Mouse (Mus musculus) embryo, embryonic 10.5 days (tissue): ENCODE measurements around the gene Sec16a.
A peak's percentile ranks its signal among the peaks of the same experiment; 100 is the strongest.

Experiments
- DNase-seq: peaks from one replicate; pipeline ENCODE4 v3.0.0-alpha.2; 2015; ENCODE audit warnings: low spot score

Gene Sec16a

DNA sequence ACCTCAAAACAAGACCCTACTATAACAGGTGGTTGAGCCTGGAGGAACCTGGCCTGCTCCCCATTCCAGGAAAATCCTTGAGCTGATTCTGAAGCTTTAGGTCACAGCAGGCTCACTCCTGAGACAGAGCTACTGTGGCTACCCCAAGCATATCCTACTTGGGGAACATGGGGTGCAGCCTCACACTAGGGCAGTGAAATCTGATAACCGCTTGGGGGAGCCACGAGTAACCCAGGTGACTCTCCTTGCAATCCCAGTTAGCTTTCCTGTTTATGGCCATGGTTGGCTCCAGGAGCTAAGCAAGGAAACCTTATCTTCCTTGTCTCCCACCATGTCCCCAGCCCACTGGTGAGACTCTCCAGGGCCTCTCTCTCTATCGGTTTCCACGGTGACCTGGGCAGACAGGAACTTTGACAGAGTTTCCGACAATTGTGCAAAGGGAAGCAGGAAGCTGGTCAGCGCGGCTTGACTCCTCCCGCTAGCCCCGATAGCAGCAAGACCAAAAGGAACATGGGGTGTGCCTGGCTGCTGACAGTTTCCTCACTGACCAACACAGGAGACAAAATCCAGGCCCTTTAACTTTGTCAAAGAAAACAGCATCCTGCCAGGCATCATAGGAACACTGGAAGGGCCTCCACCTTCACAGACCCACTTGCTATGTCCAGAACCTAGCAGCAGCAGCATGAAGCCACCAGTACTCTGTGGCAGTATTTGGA lies 29.9 kb upstream of the Sec16a start:
- DNase-seq = peak; percentile 62

DNA sequence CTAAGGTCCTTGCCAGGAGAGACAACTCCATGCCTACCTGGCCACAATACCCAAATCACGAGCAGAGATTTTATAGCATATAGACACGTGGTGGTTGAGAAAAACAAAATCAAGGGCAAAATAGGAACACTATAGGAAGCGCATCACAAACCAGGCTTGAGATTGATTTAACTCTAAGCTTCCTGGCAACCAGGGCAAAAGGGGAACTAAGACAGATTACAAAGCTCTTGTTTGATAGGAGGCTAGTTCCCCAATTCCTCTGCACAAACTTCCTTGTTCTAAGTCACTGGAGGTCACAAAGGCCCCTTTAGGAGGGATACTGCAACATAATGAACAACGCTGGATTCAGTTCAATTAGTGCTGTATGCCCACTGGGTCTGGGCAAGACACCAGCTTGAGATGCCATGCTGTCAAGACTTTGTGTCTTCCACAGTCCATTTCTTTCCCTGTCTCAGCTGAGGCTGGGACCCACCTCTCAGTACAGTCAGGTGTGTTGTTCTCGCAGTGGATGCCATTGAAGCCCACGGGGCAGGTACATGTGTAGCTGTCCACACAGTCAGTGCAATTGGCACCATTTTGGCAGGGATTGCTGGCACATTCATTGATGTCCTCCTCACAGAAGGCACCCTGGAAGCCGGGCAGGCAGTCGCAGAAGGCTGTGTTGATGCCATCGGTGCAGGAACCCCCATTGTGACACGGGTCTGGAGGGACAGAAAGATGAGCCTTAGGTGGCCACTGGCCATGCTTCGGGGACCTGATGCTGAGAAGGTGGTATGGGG lies 27.5 kb upstream of the Sec16a start:
- DNase-seq = no peak

GRCm38 (mm10) chr2:26471652-26472285 lies 26.8 kb upstream of the Sec16a start:
- DNase-seq = no peak

DNA sequence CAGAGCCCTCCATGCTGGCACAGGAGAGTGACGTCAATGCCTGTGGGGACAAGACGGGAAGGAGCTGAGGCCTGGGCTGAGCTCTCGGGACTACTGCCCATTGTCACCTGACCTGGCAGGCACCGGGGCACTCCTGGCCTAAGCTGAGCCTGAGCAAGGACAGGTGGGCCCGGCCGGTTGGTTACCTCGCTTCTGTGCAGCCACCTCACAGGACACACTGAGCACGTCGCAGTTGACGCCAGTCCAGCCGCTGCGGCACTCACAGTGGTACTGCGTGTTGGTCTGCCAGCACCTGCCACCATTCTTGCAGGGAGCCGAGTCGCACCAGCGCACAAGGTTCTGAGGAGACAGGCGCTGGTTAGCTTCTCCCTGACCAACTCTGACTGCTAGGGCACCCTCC lies 26.0 kb upstream of the Sec16a start:
- DNase-seq = no peak

- no peak for DNase-seq
Observed at GRCm38 (mm10) chr2:26468376-26468775, 23.4 kb upstream of the Sec16a start.

- no peak for DNase-seq
Observed at GRCm38 (mm10) chr2:26463412-26463811, 18.4 kb upstream of the Sec16a start.

GRCm38 (mm10) chr2:26462980-26463379 lies 18.0 kb upstream of the Sec16a start:
- no peak for DNase-seq

DNA sequence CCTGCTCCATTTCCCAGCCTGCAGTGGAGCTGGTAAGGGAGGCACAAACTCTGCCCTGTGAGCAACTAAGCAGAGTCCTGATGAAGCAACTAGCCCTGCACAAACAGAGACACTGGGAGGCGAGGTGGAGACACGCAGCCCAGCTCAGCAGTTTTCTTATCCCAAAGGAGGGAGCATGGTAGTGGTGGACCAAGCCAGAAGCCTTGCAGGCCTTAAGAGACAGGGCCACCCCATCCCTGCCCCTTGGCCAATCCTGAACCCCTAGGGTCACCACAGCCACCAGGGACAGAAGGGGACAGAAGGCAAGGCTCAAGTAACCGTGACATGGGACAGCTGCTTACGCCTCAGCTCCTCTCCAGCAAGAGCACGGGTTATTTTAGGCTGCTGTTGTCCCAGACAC lies 16.7 kb upstream of the Sec16a start:
- no peak for DNase-seq

GRCm38 (mm10) chr2:26460837-26461236 lies 15.8 kb upstream of the Sec16a start:
- DNase-seq = no peak

DNA sequence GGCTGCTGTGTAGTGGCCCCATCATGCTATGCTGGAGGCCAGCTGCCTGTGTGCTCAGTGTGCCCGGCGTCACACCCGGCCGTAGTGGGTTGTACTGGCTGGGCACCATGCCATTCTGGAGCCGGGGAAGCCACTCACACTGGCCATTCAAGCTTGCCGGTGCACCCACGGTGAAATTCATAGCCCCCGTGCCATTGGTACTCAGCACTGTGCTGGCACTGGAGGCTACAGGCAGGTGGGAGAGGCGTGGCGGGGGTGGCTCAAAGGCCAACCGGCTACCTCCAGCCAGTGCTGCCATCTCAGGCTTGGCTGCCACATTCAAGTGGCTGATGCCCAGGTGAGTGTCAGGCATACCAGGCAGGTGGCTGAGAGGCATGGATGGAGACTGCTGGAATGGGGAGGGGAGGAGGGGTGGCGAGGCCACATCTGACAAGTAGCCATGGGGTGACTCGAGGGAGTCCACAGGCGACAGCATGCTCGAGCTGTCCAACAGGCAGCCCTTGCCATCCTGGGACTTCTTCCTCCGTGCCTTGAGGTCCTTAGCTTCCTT lies 15.2 kb upstream of the Sec16a start:
- no peak for DNase-seq

DNA sequence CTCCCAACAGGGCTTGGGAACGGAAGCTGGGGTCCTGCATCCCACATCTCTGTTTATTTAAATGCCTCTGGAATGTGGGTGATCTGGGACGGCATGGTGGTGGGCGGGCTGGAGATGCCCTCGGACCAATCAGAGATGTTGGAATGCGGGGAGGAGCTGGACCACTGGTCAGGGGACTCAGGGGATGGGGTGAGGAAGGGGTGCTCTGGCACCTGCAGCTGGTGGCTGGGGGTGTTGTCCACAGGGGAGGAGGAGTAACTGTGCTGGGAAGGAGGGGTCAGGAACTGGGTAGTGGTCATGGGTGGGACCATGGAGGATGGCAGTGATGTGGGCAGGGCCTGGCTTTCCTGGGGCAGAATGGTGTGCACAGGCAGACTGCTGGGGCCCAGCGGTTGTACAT lies 14.5 kb upstream of the Sec16a start:
- peak; percentile 37 for DNase-seq

DNA sequence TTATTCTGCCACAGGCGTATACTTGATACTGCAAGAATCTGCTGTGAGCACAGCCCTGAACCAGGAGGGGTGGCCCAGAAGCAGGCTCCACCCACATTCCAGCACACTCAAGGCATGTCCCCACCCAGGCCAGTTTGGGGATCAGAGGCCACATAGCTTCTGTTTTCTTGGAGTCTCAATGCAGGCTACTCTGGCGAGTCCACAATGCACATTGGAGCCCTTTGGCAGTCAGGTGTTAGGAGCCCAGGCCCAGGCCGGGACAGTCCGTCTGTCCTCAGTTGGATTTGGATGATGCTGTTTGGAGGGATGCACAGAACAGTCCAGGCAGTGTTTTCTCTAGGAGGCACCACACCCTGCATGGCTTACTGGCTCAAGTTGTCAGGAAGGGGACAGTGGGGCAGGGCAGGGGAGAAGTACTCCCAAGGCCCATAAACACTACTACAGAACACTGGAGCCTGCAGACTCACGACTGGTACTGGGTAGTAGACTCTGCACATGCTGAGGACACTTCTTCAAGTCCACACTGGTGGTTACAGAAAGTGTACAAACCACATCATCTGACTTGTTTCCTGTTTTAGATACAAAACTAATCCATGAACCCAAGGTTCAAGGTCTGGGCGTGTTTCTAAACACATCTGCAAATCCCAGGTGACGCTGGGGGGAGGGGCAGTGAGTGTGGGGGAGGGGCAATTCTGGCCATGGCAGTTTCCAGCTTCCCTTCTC lies 13.5 kb upstream of the Sec16a start:
- peak; percentile 68 for DNase-seq

GRCm38 (mm10) chr2:26449121-26450060 lies 4.4 kb upstream of the Sec16a start:
- peak; percentile 86 for DNase-seq

GRCm38 (mm10) chr2:26447451-26447850 lies 2.4 kb upstream of the Sec16a start:
- no peak for DNase-seq

GRCm38 (mm10) chr2:26446671-26447070 lies 1.7 kb upstream of the Sec16a start:
- DNase-seq = no peak

DNA sequence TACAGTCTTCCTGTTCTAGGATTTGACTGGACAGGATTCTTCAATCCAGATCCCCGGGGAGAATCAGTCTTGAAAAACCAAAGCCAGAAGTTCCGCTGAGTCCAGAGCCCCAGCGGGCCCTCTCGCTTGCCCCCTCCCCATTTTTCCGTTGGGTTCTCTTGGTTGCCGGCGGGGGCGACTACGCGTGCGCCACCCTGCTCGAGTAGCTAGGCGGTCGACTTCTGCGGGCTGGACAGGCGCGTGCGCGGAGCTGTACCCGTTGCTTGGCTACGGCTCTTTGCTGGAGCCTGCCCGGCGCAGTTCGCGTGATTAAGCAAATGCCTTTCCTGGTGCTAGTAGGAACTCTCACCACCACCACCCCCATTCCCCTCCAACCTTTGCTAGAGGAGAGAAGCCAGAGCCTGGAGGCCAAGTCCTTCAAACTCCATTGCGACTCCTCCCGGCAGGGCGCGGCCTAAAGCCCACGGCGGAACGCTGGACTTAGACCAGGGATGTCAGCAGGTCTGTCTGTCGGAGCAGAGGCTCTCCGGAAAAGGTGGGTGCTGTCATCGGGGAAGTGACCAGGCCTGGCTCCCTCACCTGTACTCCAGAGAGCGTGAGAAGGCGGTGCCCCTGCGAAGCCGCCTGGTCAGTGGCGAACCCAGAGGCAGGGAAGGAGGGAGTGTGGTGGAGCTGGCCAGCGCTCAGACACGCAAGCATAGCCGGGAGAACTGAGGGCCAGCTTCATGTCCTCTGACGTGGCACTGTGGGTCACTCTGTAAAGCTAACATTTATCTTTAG lies 840 bp upstream of the Sec16a start:
- peak; percentile 94 for DNase-seq

DNA sequence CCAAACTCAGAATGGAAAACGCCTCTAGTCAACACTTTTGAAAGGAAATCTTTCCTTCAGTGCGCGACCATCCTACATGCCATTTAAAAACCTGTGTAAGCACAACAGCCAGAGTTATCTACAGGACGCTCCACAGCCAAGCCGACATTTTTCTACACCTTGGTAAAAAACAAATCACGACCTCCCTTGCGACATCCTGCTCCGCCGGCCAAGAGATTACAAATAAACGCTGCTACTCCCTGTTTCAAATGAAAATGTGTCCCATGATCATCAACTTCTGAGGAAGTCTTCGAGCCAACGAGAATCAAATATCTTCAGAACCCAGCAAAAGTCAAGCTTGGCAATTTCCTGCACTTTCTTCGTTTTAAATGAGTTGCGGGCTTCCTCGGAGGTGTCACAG lies 648 bp downstream of the Sec16a start:
- no peak for DNase-seq

DNA sequence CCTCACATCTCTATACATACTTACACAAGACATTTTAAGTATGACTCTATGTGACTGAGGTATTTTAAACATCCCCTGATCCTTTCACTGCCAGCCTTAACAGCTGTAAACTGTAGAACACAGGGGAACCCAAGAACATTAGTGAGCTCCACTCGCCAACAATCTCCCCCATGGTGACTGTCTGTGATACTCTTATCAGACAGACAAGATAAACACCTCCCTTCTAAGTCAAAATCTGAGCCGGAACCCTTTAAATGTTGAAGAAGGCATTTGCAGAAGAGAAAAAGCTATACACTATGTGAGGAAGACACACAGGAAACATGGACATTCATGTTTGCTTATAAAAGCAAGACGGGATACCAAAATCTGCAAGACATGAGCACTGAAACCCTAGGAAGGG lies 1.1 kb downstream of the Sec16a start:
- DNase-seq = no peak

GRCm38 (mm10) chr2:26442843-26443242 lies 2.2 kb downstream of the Sec16a start:
- DNase-seq = no peak

GRCm38 (mm10) chr2:26441688-26442087 lies 3.3 kb downstream of the Sec16a start:
- DNase-seq = no peak
